Mouse (Mus musculus) embryonic facial prominence, embryonic 11.5 days (tissue): Measurements from ENCODE around the gene Slc9b1. TPM values are rescaled to one million over a fixed set of nuclear protein-coding genes. Genes with fewer than 3 reads are reported as not detected.

ENCODE experiments used
- ATAC-seq: fragments of 200-750 bp; cut with Nextera tagmentation; replicated peaks from 2 replicates; pipeline ENCODE4 v1.8.0; 2017; ENCODE audit warnings: low read depth; ENCODE audit not compliant: insufficient number of reproducible peaks, low FRiP score, low TSS enrichment
- DNase-seq: peaks from one replicate; pipeline ENCODE4 v3.0.0-alpha.2; 2015; ENCODE audit warnings: low spot score
- H3K27ac ChIP-seq: fragments of 300-500 bp; sonication (generic); replicated peaks from 2 replicates; pipeline ENCODE4 v1.5.1; 2014; ENCODE audit warnings: mild to moderate bottlenecking, low read depth, low read length, control low read depth
- H3K27me3 ChIP-seq: fragments of 300-500 bp; sonication (generic); 2 replicates; pipeline ENCODE4 v1.6.1; 2014; ENCODE audit warnings: mild to moderate bottlenecking, low read length, moderate library complexity, mixed read lengths; ENCODE audit not compliant: control insufficient read depth, insufficient read depth
- H3K36me3 ChIP-seq: fragments of 300-500 bp; sonication (generic); replicated peaks from 2 replicates; pipeline ENCODE4 v1.6.1; 2014; ENCODE audit warnings: low read depth, mild to moderate bottlenecking, low read length, moderate library complexity, mixed read lengths; ENCODE audit not compliant: control insufficient read depth, insufficient read depth
- H3K4me1 ChIP-seq: fragments of 300-500 bp; sonication (generic); 2 replicates; pipeline ENCODE4 v1.6.1; 2014; ENCODE audit warnings: low read length, mixed read lengths; ENCODE audit not compliant: control insufficient read depth, insufficient read depth
- H3K4me2 ChIP-seq: fragments of 300-500 bp; sonication (generic); 2 replicates; pipeline ENCODE4 v1.6.1; 2014; ENCODE audit warnings: low read depth, mild to moderate bottlenecking, control low read depth, low read length, moderate library complexity
- H3K4me3 ChIP-seq: fragments of 300-500 bp; sonication (generic); 2 replicates; pipeline ENCODE4 v1.5.1; 2014; ENCODE audit warnings: low read depth, low read length, control low read depth
- H3K9ac ChIP-seq: fragments of 300-500 bp; sonication (generic); replicated peaks from 2 replicates; pipeline ENCODE4 v1.6.1; 2014; ENCODE audit warnings: mild to moderate bottlenecking, control low read depth, low read length
- H3K9me3 ChIP-seq: fragments of 300-500 bp; sonication (generic); replicated peaks from 2 replicates; pipeline ENCODE4 v1.6.1; 2016; ENCODE audit warnings: mild to moderate bottlenecking, low read length, inconsistent platforms, mixed read lengths; ENCODE audit not compliant: control insufficient read depth
- WGBS: fragments of 180-500 bp; shearing (Covaris S2); extraction: QIAGEN DNeasy Blood & Tissue Kit; methylation state at CpG from one replicate; pipeline ENCODE4 v1.1.7; 2014; 5-methylcytosine and 5-hydroxymethylcytosine counted together
- polyA plus RNA-seq: library from polyadenylated mRNA; unstranded; fragments of >200 nt; fragmentation: Nextera tagmentation; extraction: Ambion mirVana; gene quantifications from 2 replicates; pipeline ENCODE4 v1.2.1, GENCODE M21; 2014

The Slc9b1 gene
- polyA plus RNA-seq, 1 experiment from 2014 or later, result 0.63 TPM

DNA sequence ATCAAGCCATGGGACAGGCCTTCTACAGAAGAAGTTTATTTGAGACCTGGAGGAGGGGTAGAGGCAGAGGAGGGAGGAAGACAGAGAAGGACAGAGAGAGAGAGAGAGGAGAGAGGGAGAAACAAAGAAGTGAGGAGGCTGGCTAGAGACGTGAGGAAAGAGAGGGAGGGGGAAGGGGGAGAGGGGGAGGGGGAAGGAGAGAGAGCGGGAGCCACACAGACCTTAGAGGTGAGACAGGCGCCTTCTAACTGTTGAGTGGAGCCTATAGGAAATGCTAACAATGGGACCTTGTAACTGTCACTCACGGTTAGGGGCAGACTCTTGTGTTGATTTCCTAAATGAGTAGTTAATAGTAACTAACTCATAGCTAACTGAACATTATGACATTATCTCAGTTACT lies 14.1 kb upstream of the Slc9b1 start:
- no peaks in the 10 kb centered on the region for H3K27me3 ChIP-seq
- no peak overlapping the region for H3K4me2 ChIP-seq

DNA sequence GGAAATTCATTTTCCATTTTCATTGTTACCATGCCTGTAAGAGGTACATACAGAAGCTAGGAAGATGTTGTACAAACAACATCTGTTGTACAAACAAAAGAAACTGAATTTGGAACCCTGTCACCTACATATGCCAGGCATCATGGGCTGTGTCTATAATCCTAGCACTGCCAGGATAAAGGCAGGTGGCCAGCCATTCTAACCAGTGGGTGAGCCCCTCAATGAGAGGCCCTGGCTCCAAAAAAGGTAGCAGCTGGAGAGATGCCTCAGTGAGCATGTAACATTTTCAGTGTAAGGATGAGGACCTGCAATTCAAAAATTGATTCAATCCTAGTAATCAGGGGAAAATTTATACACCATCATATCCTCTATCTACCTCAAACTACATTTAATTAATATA lies 1.2 kb downstream of the Slc9b1 start:
- Histone ChIP-seq H3K9me3 (no peaks in the 10 kb centered on the region), H3K27ac (no peak overlapping the region), H3K4me1 (no peaks in the 10 kb centered on the region), H3K27me3 (no peaks in the 10 kb centered on the region), H3K4me3 (no peak overlapping the region), H3K4me2 (no peak overlapping the region), H3K9ac (no peak overlapping the region), H3K36me3 (no peaks in the 10 kb centered on the region)
- no peak for DNase-seq
- no peak for ATAC-seq

More for the DNA sequence above, 14.1 kb upstream of the Slc9b1 start:
- DNase-seq, result no peak
- Histone ChIP-seq H3K4me1 (no peaks in the 10 kb centered on the region), H3K4me3 (no peak overlapping the region), H3K9me3 (no peaks in the 10 kb centered on the region), H3K36me3 (no peaks in the 10 kb centered on the region), H3K9ac (no peak overlapping the region), H3K27ac (no peak overlapping the region)
- no peak for ATAC-seq
- WGBS, result 39% methylated on average over 4 of the region's 4 CpGs

- WGBS, result 91% methylated on average over 3 of the region's 3 CpGs
- no peak for ATAC-seq
These were observed 4.0 kb downstream of the Slc9b1 start for GRCm38 (mm10) chr3:135351857-135352256.

DNA sequence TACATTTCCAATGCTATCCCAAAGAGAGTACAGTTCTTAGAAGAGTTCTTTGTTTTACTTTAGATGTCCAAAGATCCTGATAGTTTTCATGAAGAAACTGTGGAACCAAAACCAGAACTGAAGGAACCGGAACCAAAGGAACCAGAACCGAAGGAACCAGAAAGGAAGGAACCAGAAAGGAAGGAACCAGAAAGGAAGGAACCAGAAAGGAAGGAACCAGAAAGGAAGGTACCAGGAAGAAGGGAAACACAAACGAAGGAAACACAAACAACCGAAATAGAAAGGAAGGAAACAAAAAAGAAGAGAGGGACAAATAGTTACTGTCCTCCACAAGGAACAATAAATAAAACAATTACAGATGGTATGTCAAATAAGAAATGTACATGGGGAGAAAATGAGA lies 9.6 kb downstream of the Slc9b1 start:
- WGBS, result 91% methylated on average over 4 of the region's 4 CpGs
- Histone ChIP-seq H3K9ac (no peak overlapping the region), H3K4me3 (no peak overlapping the region), H3K9me3 (no peaks in the 10 kb centered on the region), H3K4me1 (no peaks in the 10 kb centered on the region), H3K36me3 (no peaks in the 10 kb centered on the region), H3K27ac (no peak overlapping the region), H3K27me3 (no peaks in the 10 kb centered on the region), H3K4me2 (no peak overlapping the region)
- DNase-seq (no peak), ATAC-seq (no peak)

More at GRCm38 (mm10) chr3:135351857-135352256, 4.0 kb downstream of the Slc9b1 start:
- Histone ChIP-seq H3K9ac (no peak overlapping the region), H3K4me3 (no peak overlapping the region), H3K27ac (no peak overlapping the region), H3K4me2 (no peak overlapping the region), H3K27me3 (no peaks in the 10 kb centered on the region), H3K4me1 (no peaks in the 10 kb centered on the region), H3K9me3 (no peaks in the 10 kb centered on the region), H3K36me3 (no peaks in the 10 kb centered on the region)
- no peak for DNase-seq

DNA sequence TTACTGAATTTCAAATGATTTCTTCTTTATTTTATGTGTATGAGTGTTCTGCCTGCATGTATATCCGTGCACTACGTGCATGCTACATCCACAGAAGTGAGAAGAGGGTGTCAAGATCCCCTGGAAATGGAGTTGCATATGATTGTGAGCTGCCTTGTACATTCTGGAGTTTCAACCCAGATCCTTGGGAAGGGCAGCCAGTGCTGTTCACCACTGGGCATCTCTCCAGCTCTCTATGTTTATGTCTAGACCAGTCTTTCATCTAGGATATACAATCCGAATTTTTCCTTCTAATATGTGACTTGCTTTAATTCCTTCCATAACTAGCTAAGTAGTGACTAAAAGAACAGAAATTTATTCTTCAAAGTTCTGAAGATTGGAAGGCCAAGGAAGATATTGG lies 28.0 kb downstream of the Slc9b1 start:
- Histone ChIP-seq H3K9me3 (no peaks in the 10 kb centered on the region), H3K36me3 (no peaks in the 10 kb centered on the region), H3K9ac (no peak overlapping the region), H3K4me2 (no peak overlapping the region), H3K27ac (no peak overlapping the region), H3K27me3 (no peaks in the 10 kb centered on the region), H3K4me3 (no peak overlapping the region), H3K4me1 (no peaks in the 10 kb centered on the region)
- 87% methylated on average over 3 of the region's 3 CpGs for WGBS
- DNase-seq, result no peak
- ATAC-seq, result no peak

GRCm38 (mm10) chr3:135377445-135377844 lies 29.6 kb downstream of the Slc9b1 start:
- DNase-seq (no peak), ATAC-seq (no peak)
- H3K36me3 ChIP-seq, result no peaks in the 10 kb centered on the region
- H3K27me3 ChIP-seq, result no peaks in the 10 kb centered on the region
- 86% methylated on average over 10 of the region's 10 CpGs for whole genome bisulfite sequencing
- H3K4me3 ChIP-seq, result no peak overlapping the region
- no peaks in the 10 kb centered on the region for H3K9me3 ChIP-seq
- H3K4me1 ChIP-seq, result no peaks in the 10 kb centered on the region
- H3K4me2 ChIP-seq, result no peak overlapping the region
- no peak overlapping the region for H3K9ac ChIP-seq
- no peak overlapping the region for H3K27ac ChIP-seq

DNA sequence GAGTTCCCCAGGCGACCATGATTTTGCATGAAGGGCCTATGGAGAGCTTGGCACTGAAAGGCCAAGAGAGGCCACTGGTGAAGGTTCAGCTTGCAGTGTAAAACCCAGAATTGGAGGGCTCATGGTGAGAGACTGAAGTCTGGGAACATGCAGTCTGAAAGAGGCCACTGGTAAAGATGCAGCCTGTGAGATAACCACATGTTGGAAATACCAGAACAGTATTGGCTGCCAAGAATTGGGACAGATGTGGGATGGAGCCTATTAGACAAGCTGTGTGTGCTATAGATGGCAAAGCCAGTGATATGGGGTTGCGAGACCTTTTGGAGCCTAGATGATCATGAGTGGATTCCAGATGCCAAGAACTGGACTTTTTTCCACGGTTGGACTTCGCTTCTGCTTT lies 32.0 kb downstream of the Slc9b1 start:
- 89% methylated on average over 4 of the region's 4 CpGs for WGBS
- Histone ChIP-seq H3K4me1 (no peaks in the 10 kb centered on the region), H3K27me3 (no peaks in the 10 kb centered on the region), H3K9me3 (no peaks in the 10 kb centered on the region), H3K4me2 (no peak overlapping the region), H3K36me3 (no peaks in the 10 kb centered on the region), H3K27ac (no peak overlapping the region), H3K4me3 (no peak overlapping the region), H3K9ac (no peak overlapping the region)
- DNase-seq, result no peak
- ATAC-seq, result no peak

DNA sequence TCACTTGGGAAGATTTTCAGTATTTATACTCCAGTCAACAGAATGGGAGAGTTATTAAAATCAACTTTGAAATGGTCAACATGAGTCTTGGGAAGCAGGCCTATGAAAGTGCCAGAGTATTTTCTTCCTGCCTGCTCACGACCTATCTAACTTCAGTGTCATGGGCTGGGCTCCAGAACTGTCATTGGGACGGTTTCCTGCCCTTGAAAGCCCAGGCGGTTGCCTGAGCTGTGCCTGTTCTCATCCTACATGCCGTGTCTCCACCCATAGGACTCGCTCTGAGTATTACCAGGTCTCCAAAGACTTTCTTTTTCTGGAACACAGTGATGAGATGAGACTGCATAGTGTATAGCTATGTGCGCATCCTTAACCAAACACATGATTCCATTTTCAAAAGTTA lies 45.4 kb downstream of the Slc9b1 start:
- DNase-seq (no peak), ATAC-seq (no peak)
- H3K27ac ChIP-seq, result no peak overlapping the region
- no peaks in the 10 kb centered on the region for H3K4me1 ChIP-seq
- no peaks in the 10 kb centered on the region for H3K36me3 ChIP-seq
- H3K4me3 ChIP-seq, result no peak overlapping the region
- 76% methylated on average over 6 of the region's 6 CpGs for WGBS
- no peaks in the 10 kb centered on the region for H3K27me3 ChIP-seq
- no peak overlapping the region for H3K9ac ChIP-seq
- no peaks in the 10 kb centered on the region for H3K9me3 ChIP-seq
- H3K4me2 ChIP-seq, result no peak overlapping the region
